Mouse (Mus musculus) intestine, embryonic 15.5 days (tissue): ENCODE results near the gene Ror1. TPM values are rescaled to one million over a fixed set of nuclear protein-coding genes. Genes with fewer than 3 reads are reported as not detected.

Experiments used
- ATAC-seq: fragments of 200-750 bp; cut with Nextera tagmentation; 2 replicates; pipeline ENCODE4 v1.8.0; 2017; ENCODE audit warnings: moderate TSS enrichment, moderate library complexity
- H3K27ac ChIP-seq: fragments of 300-500 bp; sonication (generic); 2 replicates; pipeline ENCODE4 v1.5.1; 2015; ENCODE audit warnings: mild to moderate bottlenecking, inconsistent platforms
- H3K27me3 ChIP-seq: fragments of 300-500 bp; sonication (generic); replicated peaks from 2 replicates; pipeline ENCODE4 v1.6.1; 2015; ENCODE audit warnings: inconsistent platforms
- H3K36me3 ChIP-seq: fragments of 300-500 bp; sonication (generic); 2 replicates; pipeline ENCODE4 v1.6.1; 2015; ENCODE audit warnings: inconsistent platforms
- H3K4me1 ChIP-seq: fragments of 300-500 bp; sonication (generic); replicated peaks from 2 replicates; pipeline ENCODE4 v1.6.1; 2015; ENCODE audit warnings: inconsistent platforms
- H3K4me2 ChIP-seq: fragments of 300-500 bp; sonication (generic); replicated peaks from 2 replicates; pipeline ENCODE4 v1.6.1; 2015; ENCODE audit warnings: mild to moderate bottlenecking, inconsistent platforms
- H3K4me3 ChIP-seq: fragments of 300-500 bp; sonication (generic); replicated peaks from 2 replicates; pipeline ENCODE4 v1.5.1; 2015; ENCODE audit warnings: inconsistent platforms
- H3K9ac ChIP-seq: fragments of 300-500 bp; sonication (generic); 2 replicates; pipeline ENCODE4 v1.6.1; 2015; ENCODE audit warnings: inconsistent platforms
- H3K9me3 ChIP-seq: fragments of 300-500 bp; sonication (generic); 2 replicates; pipeline ENCODE4 v1.6.1; 2016; ENCODE audit warnings: inconsistent platforms
- WGBS: fragments of 180-500 bp; shearing (Covaris S2); methylation state at CpG from one replicate; pipeline ENCODE4 v1.1.7; 2015; 5-methylcytosine and 5-hydroxymethylcytosine counted together
- polyA plus RNA-seq: library from polyadenylated mRNA; unstranded; fragments of >200 nt; fragmentation: Nextera tagmentation; extraction: Ambion mirVana; gene quantifications from 2 replicates; pipeline ENCODE4 v1.2.1, GENCODE M21; 2015

Gene Ror1
- polyA plus RNA-seq, 1 experiment from 2014 or later, result 9.3 TPM

DNA sequence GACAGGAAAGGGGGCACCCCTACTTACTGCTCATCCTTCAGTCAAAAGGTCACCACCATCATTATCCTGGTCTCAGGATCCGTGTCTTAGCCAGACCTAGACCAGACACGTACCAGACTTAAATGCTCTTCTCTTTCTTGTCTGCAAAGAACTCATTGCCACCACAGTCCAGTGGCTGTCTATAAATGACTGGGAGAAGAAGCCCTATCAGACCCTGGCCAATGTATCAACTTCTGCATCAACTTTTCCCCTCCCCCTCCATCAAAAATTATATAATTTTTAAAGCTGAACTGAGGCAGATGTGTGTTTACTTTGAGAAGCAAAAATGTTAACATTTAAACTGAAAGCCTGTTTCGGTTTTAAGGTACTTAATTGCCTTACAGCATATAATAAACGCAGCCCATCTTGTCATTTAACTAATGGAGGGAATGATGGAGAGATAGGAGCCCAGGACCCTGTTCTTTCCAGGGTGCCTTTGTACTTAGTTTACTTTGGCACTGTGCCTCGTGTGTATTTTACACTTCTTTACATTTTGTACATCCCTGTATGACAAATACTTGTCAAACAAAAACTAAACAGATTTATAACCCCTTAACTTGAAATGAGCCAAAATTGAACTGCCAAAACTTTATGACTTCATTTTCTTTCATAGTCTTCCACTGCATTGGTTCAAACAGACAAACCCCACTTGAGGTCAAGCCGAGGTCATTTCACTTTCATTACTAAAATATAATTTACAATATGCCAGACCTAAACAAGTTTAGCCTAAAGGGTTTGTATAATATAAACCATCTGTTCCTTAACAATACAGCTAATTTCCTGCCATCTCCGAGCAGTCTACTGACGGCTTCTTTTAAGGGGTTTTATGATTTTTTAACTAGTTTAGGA lies 339.9 kb downstream of the Ror1 start:
- Histone ChIP-seq H3K27me3 (no peaks in the 10 kb centered on the region), H3K9me3 (0 out of 2 replicates have a peak, but pooled peaks cover under 1% of the 10 kb centered on the region), H3K4me1 (peaks cover 3% of the 10 kb centered on the region), H3K27ac (peak overlapping the region; percentile 20; the same call in 1 of the 2 replicates), H3K9ac (no peak overlapping the region), H3K4me3 (no peak overlapping the region), H3K36me3 (no peaks in the 10 kb centered on the region), H3K4me2 (no peak overlapping the region)
- WGBS, result 27% methylated on average over 8 of the region's 8 CpGs
- ATAC-seq, result peak; percentile 90

DNA sequence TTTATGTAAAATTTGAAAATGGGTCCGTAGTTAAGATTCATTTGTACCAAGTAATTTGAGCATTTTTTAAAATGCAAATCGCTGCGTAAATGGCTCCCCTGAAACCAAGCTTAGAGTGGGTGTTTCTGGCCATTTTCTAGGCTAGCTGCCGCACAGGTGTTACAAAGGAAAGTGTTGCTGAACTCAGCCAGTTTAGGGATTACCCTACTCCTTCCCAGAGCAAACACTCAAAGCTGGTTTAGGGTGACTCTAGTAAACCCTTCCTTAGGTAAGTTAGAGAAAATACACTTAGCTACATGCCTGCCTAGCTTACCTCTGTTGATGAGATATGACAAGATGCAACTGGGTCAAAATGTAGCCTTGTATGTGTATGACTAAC lies 340.6 kb downstream of the Ror1 start:
- WGBS, result 41% methylated on average over 4 of the region's 4 CpGs

DNA sequence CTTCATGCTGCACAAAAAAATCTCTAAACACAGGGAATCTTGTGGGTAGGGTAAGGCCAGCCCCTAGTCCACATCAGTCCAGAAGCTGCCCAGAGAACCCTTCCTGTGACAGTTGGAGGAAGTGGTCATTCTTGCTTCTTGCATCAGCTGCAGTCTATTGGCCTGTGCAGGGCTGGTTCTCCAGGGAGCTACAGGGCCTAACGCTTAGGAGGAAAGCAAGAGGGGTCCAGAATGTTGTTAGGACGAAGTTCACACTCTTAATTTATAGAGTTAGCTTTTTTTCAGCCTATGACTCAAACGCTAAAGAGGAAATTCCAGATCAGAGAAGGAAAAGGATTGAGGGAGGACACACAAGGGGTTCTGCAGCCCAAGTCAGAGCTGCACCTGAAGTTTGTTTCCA lies 351.3 kb downstream of the Ror1 start:
- no peaks in the 10 kb centered on the region for H3K4me1 ChIP-seq
- no peaks in the 10 kb centered on the region for H3K27me3 ChIP-seq
- no peak overlapping the region for H3K4me3 ChIP-seq
- H3K36me3 ChIP-seq, result peaks cover 1% of the 10 kb centered on the region; the same call in 1 of the 2 replicates
- WGBS, result 36% methylated on average over 3 of the region's 3 CpGs
- H3K4me2 ChIP-seq, result no peak overlapping the region
- ATAC-seq, result no peak
- no peak overlapping the region for H3K27ac ChIP-seq
- no peaks in the 10 kb centered on the region for H3K9me3 ChIP-seq
- H3K9ac ChIP-seq, result no peak overlapping the region

More for the DNA sequence above, 340.6 kb downstream of the Ror1 start:
- Histone ChIP-seq H3K9me3 (0 out of 2 replicates have a peak, but pooled peaks cover 4% of the 10 kb centered on the region), H3K27ac (no peak overlapping the region), H3K4me2 (no peak overlapping the region), H3K27me3 (no peaks in the 10 kb centered on the region), H3K4me1 (peaks cover 3% of the 10 kb centered on the region), H3K36me3 (peaks cover 4% of the 10 kb centered on the region; the same call in 1 of the 2 replicates), H3K9ac (no peak overlapping the region), H3K4me3 (no peak overlapping the region)
- no peak for ATAC-seq

DNA sequence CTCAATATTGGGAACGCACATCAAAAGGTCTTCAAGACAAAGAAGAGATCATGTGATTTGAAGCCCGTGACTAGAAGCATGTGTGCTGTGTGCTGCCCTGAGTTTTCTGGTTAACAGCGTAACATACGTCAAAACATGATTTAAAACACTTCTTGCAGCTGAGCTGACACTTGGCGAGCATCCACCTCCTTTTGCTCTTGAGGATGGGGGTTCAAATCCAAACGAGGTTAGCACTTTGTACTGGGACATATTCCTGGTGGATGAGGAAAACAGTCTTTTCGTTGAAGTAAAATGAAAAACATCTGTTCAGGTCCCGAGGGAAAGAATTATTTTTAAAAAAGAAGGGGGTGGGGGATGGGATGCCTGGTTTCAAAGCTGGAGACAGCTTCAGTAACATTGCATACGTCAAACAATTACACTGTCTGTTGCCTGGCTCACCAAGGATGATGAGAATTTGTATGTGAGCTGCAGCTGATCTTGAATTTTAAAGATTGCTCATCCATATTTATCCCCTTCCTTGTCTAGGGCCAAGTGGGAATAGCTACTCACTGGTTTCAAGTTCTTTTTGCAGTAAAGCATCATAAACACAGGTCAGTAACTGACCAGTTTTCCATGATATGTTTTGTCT lies 367.0 kb downstream of the Ror1 start:
- H3K4me2 ChIP-seq, result no peak overlapping the region
- H3K4me1 ChIP-seq, result no peaks in the 10 kb centered on the region
- H3K4me3 ChIP-seq, result no peak overlapping the region
- H3K9me3 ChIP-seq, result no peaks in the 10 kb centered on the region
- no peak overlapping the region for H3K9ac ChIP-seq
- H3K27ac ChIP-seq, result no peak overlapping the region
- WGBS, result 41% methylated on average over 9 of the region's 9 CpGs
- no peaks in the 10 kb centered on the region for H3K27me3 ChIP-seq
- no peaks in the 10 kb centered on the region for H3K36me3 ChIP-seq
- no peak for ATAC-seq

DNA sequence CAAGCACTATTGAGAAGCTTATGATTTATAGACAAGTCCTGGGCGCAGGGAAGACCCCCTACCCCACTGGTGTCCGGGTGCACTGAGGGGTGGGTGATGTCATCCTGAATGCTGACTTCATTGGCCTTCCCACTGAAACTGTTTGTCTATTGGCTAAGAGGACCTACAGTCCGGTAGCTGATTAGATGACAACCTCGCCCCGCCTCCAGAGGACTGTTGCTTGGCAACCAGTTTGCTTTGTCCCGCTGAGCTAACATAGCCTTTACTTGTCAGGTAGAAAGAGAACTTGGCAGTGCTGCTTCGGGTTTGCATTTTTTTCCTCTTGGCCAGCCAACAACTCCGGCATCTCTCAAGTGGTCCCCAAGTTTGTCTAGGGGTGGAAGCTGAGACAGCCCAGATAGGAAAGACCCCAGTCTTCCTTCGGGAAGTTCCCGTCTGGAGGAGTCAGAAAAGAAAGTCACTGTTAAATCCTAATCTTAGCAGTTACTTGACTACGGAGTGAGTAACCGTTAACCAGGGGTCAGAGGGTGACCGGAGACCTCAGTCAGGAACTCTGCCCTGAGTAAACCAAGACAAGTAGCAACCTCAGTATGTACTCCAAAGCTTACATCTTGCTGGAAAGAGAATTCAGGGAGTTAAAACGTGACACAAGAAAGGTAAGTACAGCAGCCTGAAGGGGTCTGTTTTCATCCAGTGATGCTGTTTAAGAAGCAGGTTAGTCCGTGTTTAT lies 383.2 kb downstream of the Ror1 start, which contains the start of gene Ube2u:
TSS of gene Ube2u (plus strand) at position 258 of the 730 bp plus-strand sequence.
- peak; percentile 74 for ATAC-seq
- peak within 1 kb of the TSS; percentile 45 for H3K4me2 ChIP-seq
- H3K4me3 ChIP-seq, result 0 out of 2 replicates have a peak within 1 kb of the TSS, but pooled peaks have one; percentile 2
- H3K4me1 ChIP-seq, result no peaks in the 10 kb centered on the region; the same call in 1 of the 2 replicates
- no peaks in the 10 kb centered on the region for H3K9me3 ChIP-seq
- H3K36me3 ChIP-seq, result no peaks in the 10 kb centered on the region
- no peak within 1 kb of the TSS for H3K9ac ChIP-seq
- H3K27me3 ChIP-seq, result no peaks in the 10 kb centered on the region
- 30% methylated on average over 15 of the region's 15 CpGs for WGBS
- H3K27ac ChIP-seq, result no peak within 1 kb of the TSS

DNA sequence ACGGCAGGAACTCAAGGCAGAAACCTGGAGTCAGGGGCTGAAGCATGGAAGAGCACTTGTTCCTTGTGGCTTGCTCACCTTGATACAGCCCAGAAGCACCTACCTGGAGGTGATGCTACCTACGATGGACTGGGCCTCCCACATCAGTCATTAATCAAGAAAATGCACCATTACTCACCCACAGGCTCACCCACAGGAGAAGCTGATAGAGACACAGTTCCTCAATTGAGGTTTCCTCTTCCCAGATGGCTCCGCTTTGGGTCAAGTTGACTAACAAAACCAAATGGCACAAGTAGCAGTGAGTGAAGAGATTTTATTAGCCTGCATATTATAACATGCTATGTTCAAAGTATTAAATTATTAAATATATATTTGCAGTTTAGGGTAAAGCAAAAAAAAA lies 392.9 kb downstream of the Ror1 start:
- no peaks in the 10 kb centered on the region for H3K36me3 ChIP-seq
- H3K27me3 ChIP-seq, result no peaks in the 10 kb centered on the region
- H3K4me1 ChIP-seq, result no peaks in the 10 kb centered on the region
- no peak for ATAC-seq
- no peak overlapping the region for H3K9ac ChIP-seq
- WGBS, result 90% methylated on average over 3 of the region's 3 CpGs
- H3K9me3 ChIP-seq, result no peaks in the 10 kb centered on the region
- H3K4me3 ChIP-seq, result no peak overlapping the region
- no peak overlapping the region for H3K27ac ChIP-seq
- no peak overlapping the region for H3K4me2 ChIP-seq

Other genes with a start within 250 kb of the Ror1 start
- gene Pgm1, start 166.4 kb upstream of the Ror1 start, polyA plus RNA-seq, result 193 and 195 TPM in 2 replicates
- 34.6 and 40.1 TPM in 2 replicates for gene Itgb3bp, start 166.0 kb upstream of the Ror1 start, polyA plus RNA-seq